Mouse (Mus musculus): Measurements from ENCODE around the gene Vldlr. TPM values are rescaled to one million over a fixed set of nuclear protein-coding genes. Genes with fewer than 3 reads are reported as not detected.

Vldlr gene
- 10 to 100 TPM; 55.9 to 59.0 TPM for total RNA-seq (2021)
- long read RNA-seq, experiment 1, transcript Vldlr-208 (18 exons, 3,855 nt): major isoform, 7 of 27 reads
- long read RNA-seq, experiment 1, partial matches to known transcripts: 3 of 27 reads
- long read RNA-seq, experiment 1, other reads (novel, unspliced or antisense): 15 of 27 reads
- long read RNA-seq, experiment 2, full-length matches to known transcripts: 8 of 19 reads
- long read RNA-seq, experiment 2, partial matches to known transcripts: 6 of 19 reads
- long read RNA-seq, experiment 2, other reads (novel, unspliced or antisense): 5 of 19 reads

DNA sequence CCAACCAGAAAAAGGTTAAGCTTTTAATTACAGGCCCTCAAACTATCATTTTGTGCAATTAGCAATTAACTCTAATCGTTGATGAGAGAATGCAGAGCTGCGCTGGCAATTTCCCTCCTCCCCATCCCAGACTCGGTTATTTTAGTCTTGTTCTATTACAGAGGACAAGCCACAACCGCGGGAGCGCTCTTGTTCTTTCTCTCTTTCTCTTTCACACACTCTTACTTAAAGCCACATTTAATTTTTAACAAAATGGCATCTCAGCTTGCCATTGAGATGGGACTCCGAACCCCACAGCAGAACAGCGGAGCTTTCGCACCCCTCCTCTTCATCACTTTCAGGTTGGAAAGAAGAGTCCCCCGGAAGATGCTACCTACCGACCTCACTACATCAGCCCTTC lies at the start of gene Vldlr:
Vldlr (plus strand) TSS at position 167 of the 400 bp plus-strand sequence.
- intact Hi-C loops (cut with DNase I): loop anchor here (5.0 kb wide), 7 partner anchors 94 to 469 kb away; partner anchors contain the start of genes Gm815 and Pum3
- DNase-seq (ENCODE audit: extremely low spot score in 1 of 2, low spot score in 2 of 2): peak in 1 of 2 experiments; percentile 19
- peak within 1 kb of the TSS; percentile 90 for H3K4me3 ChIP-seq
- H3K27ac ChIP-seq: peak within 1 kb of the TSS; percentile 96
- no peak for TF ChIP-seq CTCF (IDR thresholded peaks at IDR 0.05)

DNA sequence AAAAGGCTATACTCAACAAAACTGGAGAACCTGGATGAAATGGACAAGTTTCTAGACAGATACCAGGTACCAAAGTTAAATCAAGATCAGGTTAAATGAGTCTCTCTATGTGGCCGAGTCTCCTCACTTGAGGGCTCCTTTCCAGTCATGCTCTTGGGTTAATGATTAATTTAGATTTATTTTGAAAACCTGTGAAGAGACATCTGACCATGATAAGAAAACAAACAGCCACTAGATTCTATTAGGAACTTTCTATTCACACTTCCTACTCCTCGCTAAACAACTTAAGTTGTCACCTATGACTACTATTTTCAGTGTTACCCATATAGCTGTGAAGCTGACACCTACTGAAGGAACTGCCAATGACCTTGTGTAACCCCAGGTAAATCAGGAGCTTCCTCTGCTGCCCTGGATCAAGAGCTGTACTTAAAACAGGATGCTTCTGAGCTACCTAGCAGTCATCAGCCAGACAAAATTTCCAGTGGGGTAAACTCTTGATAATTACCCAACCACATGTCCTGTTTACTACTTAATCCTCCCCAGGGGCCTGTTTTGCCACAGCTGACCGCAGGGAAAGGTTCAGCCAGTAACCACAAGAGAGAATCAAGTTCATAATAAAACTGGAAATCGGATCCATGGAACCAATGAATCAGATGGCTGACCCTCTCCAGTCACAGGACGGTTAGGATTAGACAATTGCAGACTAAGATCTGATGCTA lies 48.5 kb upstream of the Vldlr start:
- no peak for DNase-seq (ENCODE audit: extremely low spot score in 1 of 2, low spot score in 2 of 2)
- intact Hi-C loops (cut with DNase I): no loop called here
- no peak overlapping the region for H3K4me3 ChIP-seq
- no peak for TF ChIP-seq CTCF (IDR thresholded peaks at IDR 0.05)
- H3K27ac ChIP-seq: no peak overlapping the region

DNA sequence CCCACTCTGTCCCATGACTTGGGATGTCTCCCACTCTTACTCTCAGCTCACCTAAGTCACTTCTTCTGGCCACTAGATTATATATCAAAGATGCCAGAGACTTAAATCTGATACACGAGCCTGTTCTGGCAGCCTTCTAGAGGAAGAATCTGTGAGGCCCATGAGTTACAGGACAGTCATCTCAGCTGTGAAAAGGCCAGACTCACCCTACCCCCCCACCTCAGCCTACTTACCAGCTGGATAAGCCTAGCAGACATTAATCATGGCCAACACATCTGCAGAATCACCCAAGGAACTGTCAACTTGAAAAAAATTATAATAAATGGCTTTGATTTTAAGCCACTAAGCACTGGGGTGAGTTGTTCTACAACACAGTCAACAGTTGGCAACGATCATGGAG lies 42.4 kb upstream of the Vldlr start:
- TF ChIP-seq CTCF (IDR thresholded peaks at IDR 0.05): no peak
- no peak for DNase-seq (ENCODE audit: extremely low spot score in 1 of 2, low spot score in 2 of 2)
- intact Hi-C loops (cut with DNase I): no loop called here

DNA sequence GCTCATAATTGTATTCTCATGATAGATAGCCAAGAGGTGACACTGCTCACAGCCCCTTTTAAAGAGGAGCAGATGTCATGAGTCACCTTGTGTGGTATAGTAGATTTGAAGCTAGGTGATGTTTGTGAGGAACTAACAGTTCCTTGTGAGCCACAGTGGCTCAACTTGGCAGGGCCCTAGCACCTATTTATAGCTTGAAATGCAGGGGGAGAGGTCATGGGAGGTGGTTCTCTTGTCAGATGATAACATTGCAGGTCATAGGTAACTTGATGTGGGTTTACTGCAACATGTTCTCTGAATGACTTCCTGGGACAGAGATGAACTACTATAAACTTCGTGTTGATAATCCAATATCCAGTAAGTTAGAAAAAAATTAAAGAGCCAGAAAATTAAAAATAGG lies 40.7 kb upstream of the Vldlr start:
- intact Hi-C loops (cut with DNase I): no loop called here
- no peak for DNase-seq (ENCODE audit: extremely low spot score in 1 of 2, low spot score in 2 of 2)
- no peak for TF ChIP-seq CTCF (IDR thresholded peaks at IDR 0.05)

More for the DNA sequence above, 42.4 kb upstream of the Vldlr start:
- Histone ChIP-seq H3K27ac (no peak overlapping the region), H3K4me3 (no peak overlapping the region)

DNA sequence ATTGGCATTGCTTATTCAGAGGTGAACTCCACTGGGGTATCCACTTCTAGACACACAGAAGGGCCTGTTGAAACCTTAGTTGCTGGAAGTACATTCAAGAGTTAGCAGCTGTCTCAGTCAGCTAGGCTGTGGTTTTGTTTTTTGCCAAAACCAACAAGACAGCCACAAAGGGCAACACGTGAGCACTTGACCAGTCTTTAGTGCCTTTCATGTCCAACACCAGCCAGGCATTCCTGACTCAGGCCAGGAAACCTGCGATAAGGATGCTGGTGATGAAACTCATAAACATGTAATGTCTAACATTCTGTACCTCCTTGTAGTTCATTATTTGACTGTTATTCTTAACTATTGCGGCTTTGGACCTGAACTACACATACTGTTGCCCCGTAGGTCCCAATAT lies 39.7 kb upstream of the Vldlr start:
- no peak for DNase-seq (ENCODE audit: extremely low spot score in 1 of 2, low spot score in 2 of 2)
- intact Hi-C loops (cut with DNase I): no loop called here

More for the DNA sequence above, 40.7 kb upstream of the Vldlr start:
- no peak overlapping the region for H3K27ac ChIP-seq
- no peak overlapping the region for H3K4me3 ChIP-seq

DNA sequence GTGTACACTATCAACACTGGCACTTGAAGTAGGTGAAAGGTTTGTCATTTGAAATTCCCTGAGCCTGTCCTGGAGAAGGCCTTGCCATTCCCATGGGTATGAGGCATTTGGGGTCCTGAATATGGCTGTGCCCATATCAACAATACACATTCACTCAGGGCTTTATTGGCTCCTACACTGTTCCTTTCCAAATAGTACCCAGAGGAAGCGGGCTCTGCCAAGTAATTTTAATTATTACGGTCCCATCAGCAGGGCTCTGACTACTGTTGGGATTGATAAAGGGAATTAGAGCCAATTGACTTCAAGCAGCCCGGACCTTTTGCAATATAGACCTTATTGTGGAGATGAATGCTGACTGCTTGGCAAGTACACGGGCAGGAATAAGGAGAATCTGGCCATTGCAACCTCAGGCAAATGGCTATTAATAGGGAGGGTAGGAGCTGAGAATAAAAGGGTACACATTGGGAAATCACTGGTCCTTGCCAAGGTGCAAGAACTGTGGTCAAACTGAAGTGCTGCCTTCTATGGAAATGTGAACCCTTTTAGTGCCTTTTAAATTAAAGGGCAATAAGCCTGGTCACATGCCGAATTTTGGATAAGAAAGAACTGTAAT lies 38.0 kb upstream of the Vldlr start:
- intact Hi-C loops (cut with DNase I): no loop called here
- DNase-seq (ENCODE audit: extremely low spot score in 1 of 2, low spot score in 2 of 2): no peak
- no peak overlapping the region for H3K4me3 ChIP-seq
- no peak for TF ChIP-seq CTCF (IDR thresholded peaks at IDR 0.05)
- no peak overlapping the region for H3K27ac ChIP-seq

More for the DNA sequence above, 39.7 kb upstream of the Vldlr start:
- TF ChIP-seq CTCF (IDR thresholded peaks at IDR 0.05): no peak
- H3K27ac ChIP-seq: no peak overlapping the region
- H3K4me3 ChIP-seq: no peak overlapping the region

DNA sequence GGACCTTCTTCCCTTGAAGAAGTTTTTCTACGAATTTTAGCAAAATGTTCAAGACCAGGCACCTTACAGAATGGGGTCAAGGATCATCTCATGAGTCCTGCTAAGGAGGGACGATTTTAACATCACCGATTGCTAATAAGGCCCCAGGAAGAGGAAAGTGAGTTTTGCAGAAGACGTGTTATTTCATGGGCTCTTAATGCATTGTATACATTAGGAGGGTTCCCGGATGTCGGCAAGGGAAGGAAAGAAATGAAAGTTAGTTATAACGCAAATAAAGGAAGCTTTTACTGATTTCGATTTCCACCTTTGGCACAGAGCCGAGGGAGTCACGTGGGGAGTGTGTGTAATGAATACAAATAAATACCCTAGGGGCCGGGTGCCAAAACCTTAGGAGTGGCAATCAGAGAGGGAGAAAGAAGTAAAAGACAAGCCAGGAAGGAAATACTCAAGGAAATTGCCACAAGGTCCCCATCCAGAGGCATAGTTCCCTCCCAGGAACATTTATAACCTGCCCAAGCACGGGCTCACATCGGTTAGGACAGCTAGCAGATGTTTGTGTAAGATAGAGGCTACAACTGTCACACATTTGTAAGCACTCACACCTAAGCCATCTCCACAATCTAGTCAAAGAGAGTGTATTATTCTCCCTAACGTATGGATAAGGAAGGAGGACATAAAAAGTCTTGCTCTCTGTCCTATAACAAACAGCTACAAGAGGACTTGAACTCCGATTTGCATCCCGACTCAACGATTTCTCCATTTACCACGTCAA lies 35.7 kb upstream of the Vldlr start:
- no peak for TF ChIP-seq CTCF (IDR thresholded peaks at IDR 0.05)
- intact Hi-C loops (cut with DNase I): no loop called here
- H3K27ac ChIP-seq: no peak overlapping the region
- DNase-seq (ENCODE audit: extremely low spot score in 1 of 2, low spot score in 2 of 2): peak; percentile 10 to 12
- no peak overlapping the region for H3K4me3 ChIP-seq

DNA sequence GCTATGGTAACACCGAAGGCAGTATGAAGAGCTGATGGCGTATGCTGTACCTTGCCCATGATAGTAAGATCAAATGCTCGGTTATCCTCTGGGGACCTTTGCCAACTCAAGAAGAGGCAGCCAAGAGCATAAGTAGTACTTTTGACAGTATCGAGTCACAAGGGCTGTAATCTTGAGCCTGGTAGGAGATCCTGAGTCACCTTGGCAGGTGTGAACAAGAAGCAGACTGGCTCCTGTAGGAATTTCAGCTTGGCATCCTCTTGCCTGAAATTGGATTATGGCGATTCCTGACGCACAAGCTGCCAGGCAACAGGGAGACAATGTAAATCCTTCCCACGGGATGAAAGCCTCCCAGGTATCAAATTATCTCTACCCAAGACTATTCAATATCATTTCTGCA lies 32.8 kb upstream of the Vldlr start:
- DNase-seq (ENCODE audit: extremely low spot score in 1 of 2, low spot score in 2 of 2): no peak
- intact Hi-C loops (cut with DNase I): no loop called here
- no peak overlapping the region for H3K4me3 ChIP-seq
- TF ChIP-seq CTCF (IDR thresholded peaks at IDR 0.05): no peak
- no peak overlapping the region for H3K27ac ChIP-seq

DNA sequence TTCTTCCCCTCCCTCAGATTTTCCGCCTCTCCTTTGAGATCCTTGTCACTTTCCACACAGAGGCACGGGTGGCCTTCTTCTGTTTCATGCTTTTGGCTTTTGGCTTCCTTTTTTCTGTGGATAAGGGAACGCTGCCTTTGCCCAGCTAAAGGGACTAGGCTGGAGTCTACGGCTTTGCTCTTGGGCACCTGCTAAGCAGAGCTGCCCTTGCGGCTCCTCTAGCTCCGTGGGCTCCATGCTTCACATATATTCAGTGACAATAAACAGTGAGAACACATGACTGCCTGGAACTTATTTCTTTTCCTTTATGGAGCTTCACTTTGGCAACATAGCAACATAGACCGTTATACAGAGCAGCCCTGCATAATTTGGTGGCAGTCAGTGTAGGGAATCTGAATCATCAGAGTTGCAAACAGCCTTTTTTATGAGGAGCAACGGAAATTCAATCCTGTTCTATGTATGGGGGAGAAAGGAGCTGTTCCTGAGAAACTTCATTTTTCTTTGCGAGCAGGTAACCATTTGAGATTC lies 12.5 kb upstream of the Vldlr start:
- no peak overlapping the region for H3K4me3 ChIP-seq
- intact Hi-C loops (cut with DNase I): no loop called here
- TF ChIP-seq CTCF (IDR thresholded peaks at IDR 0.05): no peak
- H3K27ac ChIP-seq: no peak overlapping the region
- no peak for DNase-seq (ENCODE audit: extremely low spot score in 1 of 2, low spot score in 2 of 2)

DNA sequence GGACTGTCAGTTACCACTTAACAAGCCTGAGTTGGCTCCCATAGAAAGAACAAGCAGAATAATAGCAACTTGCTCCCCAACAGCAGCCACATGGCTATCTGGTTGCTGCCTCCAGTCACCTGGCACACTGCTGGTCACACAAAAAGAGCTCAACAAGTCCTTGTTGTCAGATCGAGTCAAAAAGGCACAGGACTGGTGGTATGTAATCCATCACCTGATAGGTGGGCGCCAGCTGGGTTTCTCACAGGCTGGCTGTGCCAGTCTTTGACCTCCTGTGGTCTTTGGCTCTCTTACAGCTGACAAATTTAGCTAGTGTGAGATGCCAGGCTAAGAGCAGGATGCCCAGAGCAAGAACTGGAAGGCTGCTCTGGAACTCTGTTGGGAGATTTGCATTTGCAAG lies 5.3 kb upstream of the Vldlr start:
- no peak overlapping the region for H3K4me3 ChIP-seq
- intact Hi-C loops (cut with DNase I): no loop called here
- no peak overlapping the region for H3K27ac ChIP-seq
- DNase-seq (ENCODE audit: extremely low spot score in 1 of 2, low spot score in 2 of 2): no peak
- no peak for TF ChIP-seq CTCF (IDR thresholded peaks at IDR 0.05)

DNA sequence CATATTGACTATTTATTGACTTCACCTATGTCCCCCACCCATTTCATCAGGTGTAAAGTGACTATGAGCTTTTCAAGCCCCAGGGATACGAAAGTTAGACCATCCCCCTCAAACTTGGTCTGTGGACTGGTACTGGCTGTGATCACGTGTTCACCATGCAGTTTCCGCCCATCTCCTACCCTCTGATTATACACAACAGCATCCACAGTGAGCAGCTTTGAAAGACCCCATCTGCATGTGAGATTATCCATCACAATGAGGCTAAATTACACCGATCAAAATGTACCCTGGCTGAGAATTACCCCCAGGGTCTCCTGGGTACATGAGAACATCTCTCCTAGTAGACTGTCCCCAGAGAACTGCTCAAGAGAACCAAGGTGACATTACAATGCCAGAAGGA lies 688 bp upstream of the Vldlr start:
- TF ChIP-seq CTCF (IDR thresholded peaks at IDR 0.05): no peak
- no peak overlapping the region for H3K4me3 ChIP-seq
- intact Hi-C loops (cut with DNase I): loop anchor here (5.0 kb wide), 7 partner anchors 93 to 468 kb away; partner anchors contain the start of genes Gm815 and Pum3
- no peak for DNase-seq (ENCODE audit: extremely low spot score in 1 of 2, low spot score in 2 of 2)
- no peak overlapping the region for H3K27ac ChIP-seq

Data from left cerebral cortex, adult 2 months (tissue).